Mouse (Mus musculus): ENCODE measurements around the gene Bcas1. TPM values are rescaled to one million over a fixed set of nuclear protein-coding genes. Genes with fewer than 3 reads are reported as not detected.
A peak's percentile ranks its signal among the peaks of the same experiment; 100 is the strongest.

Gene Bcas1
- total RNA-seq, 2 experiments from 2014 or later = 0.50 to 0.89 TPM

DNA sequence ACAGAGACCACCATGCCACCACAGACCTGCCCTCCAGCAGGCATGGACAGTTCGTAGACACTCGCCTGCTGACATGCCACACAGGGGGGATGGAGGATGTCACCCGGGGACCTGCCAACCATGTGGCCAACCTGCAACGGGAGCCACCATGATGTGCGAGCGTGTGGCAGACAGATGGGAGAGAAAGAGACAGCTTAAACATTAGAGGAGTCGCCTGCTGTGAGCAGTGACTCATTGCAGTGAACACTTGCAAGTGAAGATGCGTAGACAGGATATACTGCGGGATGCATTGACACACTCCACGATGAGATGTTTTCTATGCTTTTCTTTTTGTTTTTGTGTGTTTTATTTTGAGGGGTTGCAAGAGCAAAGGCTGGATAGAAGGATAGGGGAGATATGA is 20.0 kb upstream of the Bcas1 start:
- no peak for DNase-seq
- Histone ChIP-seq H3K27ac (no peak overlapping the region), H3K4me3 (no peak overlapping the region)
- no peak for TF ChIP-seq CTCF (IDR thresholded peaks at IDR 0.05)
- intact Hi-C loops (cut with DNase I) = no loop called here

DNA sequence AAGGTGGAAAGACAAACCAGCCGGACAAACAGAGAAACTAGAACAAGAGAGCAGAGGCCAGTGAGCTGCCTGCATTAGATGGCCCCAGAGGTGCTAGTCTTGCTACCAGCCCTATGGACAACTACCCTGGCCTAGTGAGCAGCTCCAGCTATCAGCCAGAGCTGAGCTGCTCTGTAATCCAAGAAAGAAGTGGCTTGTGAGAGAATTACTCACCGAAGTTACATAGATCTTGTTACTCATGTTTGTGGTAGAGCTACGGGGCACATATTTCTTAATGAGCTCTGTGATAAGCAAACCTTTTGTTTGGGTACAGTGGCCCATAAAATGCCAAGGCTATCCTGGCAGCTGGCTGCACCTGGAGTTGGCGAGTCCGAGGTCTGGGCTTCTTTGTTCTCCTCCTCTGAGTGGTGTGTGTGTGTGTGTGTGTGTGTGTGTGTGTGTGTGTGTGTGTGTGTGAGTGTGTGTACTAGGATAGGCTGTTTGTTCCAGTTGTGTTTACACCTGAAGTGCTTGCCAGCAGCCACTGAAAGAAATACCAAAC is 19.3 kb upstream of the Bcas1 start:
- no peak for DNase-seq
- no peak for TF ChIP-seq CTCF (IDR thresholded peaks at IDR 0.05)
- intact Hi-C loops (cut with DNase I) = no loop called here
- Histone ChIP-seq H3K27ac (no peak overlapping the region), H3K4me3 (no peak overlapping the region)

DNA sequence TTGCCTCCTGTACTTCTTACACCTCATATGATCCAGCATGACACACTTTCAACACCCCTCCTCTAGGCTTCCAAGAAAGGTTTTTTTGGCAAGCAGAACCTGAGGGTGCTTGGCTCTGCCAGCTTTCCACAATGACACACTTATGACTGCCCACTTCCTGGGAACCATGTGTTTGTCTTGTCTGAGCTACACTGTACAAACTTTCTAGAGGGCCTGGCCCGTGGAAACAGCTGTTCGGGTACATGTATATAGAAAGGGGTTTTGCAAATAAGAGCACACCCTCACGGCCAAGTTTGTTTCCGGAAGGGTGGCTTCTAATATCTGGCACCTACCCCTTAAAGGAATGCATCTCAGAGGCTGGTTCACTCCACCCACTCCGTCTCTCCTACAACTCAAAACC is 18.2 kb upstream of the Bcas1 start:
- intact Hi-C loops (cut with DNase I) = no loop called here

DNA sequence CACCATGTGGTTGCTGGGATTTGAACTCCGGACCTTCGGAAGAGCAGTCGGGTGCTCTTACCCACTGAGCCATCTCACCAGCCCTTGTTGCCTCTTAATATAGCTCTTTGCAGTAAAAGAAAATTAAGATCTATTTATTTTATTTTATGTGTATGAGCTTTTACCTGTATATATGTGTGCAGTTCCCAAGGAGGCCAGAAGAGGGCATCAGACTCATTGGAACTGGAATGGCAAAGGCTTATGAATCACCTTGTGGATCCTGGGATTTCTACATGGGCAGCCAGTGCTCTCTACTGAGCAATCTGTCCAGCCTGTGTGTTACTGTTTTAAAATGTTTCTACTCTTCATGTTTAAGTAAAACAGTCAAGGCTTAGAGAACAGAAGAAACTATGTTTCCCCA is 14.9 kb upstream of the Bcas1 start:
- Histone ChIP-seq H3K4me3 (no peak overlapping the region), H3K27ac (no peak overlapping the region)
- TF ChIP-seq CTCF (IDR thresholded peaks at IDR 0.05) = peak; percentile 48
- intact Hi-C loops (cut with DNase I) = no loop called here
- no peak for DNase-seq

More for the DNA sequence above, 18.2 kb upstream of the Bcas1 start:
- no peak overlapping the region for H3K27ac ChIP-seq
- no peak for DNase-seq
- H3K4me3 ChIP-seq = no peak overlapping the region
- no peak for TF ChIP-seq CTCF (IDR thresholded peaks at IDR 0.05)

DNA sequence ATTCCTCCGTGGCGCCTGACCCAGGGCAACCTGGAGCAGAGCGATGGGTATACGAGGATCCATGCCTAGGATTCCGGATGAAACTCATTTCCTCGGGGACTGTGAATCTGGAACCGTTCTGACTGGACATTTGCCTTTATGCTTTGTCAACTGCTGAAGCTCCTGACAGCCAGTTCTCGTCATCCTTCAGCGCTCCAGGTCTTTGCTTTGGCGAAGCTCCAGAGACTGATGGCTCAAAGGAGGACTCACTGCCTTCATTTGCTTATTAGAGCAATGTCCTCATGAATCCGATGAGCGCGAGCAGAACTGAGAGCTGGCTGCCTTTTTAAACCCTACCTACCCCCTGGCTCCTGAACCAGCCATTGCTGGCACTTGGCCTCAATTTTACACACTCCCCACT is 11.1 kb upstream of the Bcas1 start:
- Histone ChIP-seq H3K4me3 (no peak overlapping the region), H3K27ac (no peak overlapping the region)
- DNase-seq = no peak
- TF ChIP-seq CTCF (IDR thresholded peaks at IDR 0.05) = no peak
- intact Hi-C loops (cut with DNase I) = no loop called here

DNA sequence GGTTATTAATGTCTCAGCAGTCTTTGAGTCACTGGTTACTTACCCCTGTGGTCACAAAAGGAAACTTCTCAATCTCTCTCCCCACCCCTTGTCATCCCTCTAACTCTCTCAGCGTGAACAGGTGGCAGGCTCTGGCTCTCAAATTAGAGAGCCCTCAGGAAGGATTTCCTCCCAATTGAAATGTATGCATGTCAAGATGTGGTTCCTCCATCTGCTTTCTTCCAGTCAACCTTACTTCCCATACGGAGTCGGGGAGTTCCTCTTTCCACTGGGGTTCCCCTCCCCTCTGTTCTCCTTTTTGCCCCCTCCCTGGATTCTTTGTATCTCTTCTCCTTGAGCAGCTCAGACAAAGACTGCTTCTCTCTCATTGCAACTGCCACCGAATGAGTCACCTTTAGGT is 8.6 kb upstream of the Bcas1 start:
- intact Hi-C loops (cut with DNase I) = no loop called here

DNA sequence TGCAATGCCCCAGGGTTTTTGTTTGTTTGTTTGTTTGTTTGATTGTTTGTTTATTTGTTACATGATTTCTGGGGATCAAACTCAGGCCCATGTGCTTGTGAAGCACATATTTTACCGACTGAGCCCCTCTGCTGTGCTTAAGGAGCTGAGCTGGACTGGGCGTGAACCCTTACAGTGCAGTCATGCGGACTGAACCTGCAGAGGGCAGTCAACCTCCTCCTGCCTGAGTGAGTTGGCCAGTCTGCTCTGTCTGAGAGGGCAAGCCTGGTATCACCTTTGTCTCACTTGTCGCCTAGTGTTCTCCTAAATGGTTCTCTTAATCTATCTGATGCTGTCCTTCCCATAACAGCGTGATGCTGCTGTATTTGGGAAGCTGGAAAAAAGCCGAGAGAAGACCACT is 4.5 kb upstream of the Bcas1 start:
- H3K4me3 ChIP-seq = no peak overlapping the region
- no peak for TF ChIP-seq CTCF (IDR thresholded peaks at IDR 0.05)
- no peak for DNase-seq
- no peak overlapping the region for H3K27ac ChIP-seq
- intact Hi-C loops (cut with DNase I) = no loop called here

More for the DNA sequence above, 8.6 kb upstream of the Bcas1 start:
- no peak overlapping the region for H3K27ac ChIP-seq
- no peak for TF ChIP-seq CTCF (IDR thresholded peaks at IDR 0.05)
- DNase-seq = no peak
- no peak overlapping the region for H3K4me3 ChIP-seq

DNA sequence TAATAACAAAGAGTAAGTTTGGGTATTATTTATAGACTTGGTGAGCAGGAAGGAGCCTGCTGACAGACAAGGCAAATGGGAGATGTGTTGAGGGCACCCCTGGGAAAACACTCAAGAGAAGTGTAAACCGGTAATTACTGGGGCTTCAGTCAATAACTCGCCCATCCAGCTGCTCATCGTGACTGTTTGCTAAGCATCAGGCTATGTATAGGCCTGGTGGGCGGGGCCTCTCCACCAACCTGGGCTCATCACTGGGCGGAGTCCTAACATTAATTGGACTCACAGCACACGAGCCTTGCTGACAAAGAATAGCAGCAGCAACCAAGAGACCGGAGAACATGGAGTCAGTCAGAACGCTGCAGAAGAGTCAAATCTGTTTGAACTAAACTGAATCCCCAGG is 1.3 kb upstream of the Bcas1 start:
- Histone ChIP-seq H3K27ac (no peak overlapping the region), H3K4me3 (no peak overlapping the region)
- intact Hi-C loops (cut with DNase I) = no loop called here
- no peak for DNase-seq
- no peak for TF ChIP-seq CTCF (IDR thresholded peaks at IDR 0.05)

DNA sequence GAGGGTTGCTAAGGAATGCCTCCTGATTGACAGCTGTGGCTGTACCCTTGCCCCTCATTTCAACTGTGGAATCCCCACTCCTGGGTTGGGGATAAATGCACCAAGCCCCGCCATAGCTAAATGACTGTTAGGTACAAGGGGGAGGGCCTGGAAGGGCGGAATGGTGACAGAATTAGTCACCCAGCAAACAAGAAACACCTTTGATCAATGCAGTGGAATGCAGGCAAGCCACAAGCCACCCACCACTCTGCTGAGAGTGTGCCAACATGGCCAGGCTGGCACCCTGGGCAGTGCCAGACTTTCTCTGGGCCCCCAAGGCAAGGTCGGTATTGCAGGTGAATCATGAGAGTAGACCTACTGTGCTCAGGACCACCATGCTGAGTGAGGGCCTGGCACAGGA is 3.5 kb downstream of the Bcas1 start:
- Histone ChIP-seq H3K27ac (no peak overlapping the region), H3K4me3 (no peak overlapping the region)
- intact Hi-C loops (cut with DNase I) = no loop called here
- no peak for TF ChIP-seq CTCF (IDR thresholded peaks at IDR 0.05)
- no peak for DNase-seq

DNA sequence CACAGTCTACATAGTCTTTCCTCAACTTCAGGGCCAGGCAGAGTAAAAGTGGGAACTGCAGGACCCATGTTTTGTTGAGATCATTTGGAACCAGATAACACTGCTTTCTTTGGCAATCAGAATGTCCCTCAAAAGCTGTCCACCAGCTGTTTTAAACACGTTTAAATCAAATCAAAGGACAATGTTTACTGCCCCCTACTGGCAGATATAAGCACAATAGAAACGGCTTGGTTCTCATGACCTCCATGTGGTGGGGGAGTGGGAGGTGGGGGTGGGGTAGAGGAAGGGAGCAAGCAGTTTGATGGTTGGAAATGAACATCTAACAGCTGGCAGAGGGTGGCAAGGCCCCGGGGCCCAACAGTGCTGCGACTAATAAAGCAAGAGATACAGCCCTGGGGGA is 5.7 kb downstream of the Bcas1 start:
- intact Hi-C loops (cut with DNase I) = no loop called here
- no peak for DNase-seq
- H3K27ac ChIP-seq = no peak overlapping the region
- TF ChIP-seq CTCF (IDR thresholded peaks at IDR 0.05) = peak; percentile 24; the same call in 1 of the 2 replicates
- H3K4me3 ChIP-seq = no peak overlapping the region

DNA sequence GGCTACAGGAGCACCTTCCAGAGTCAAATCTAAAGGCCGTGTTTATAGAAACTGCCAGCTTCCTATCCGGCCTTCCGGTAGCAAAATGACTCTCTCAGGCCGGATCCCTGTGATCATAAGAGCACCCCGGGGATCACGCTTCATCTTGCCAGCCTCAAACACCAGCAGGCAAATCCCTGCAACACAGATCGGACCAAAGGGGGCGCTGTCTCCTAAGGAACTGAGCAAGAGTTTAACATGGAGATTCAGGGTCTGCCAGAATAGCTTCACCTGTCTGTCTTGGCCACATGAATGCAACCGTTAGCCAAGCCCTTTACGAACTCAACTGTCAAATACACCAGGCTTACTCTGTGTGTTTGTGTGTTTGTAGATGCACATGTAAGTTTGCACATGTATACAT is 8.9 kb downstream of the Bcas1 start:
- Histone ChIP-seq H3K4me3 (no peak overlapping the region), H3K27ac (no peak overlapping the region)
- intact Hi-C loops (cut with DNase I) = no loop called here
- DNase-seq = peak; percentile 31
- peak; percentile 45 for TF ChIP-seq CTCF (IDR thresholded peaks at IDR 0.05)

DNA sequence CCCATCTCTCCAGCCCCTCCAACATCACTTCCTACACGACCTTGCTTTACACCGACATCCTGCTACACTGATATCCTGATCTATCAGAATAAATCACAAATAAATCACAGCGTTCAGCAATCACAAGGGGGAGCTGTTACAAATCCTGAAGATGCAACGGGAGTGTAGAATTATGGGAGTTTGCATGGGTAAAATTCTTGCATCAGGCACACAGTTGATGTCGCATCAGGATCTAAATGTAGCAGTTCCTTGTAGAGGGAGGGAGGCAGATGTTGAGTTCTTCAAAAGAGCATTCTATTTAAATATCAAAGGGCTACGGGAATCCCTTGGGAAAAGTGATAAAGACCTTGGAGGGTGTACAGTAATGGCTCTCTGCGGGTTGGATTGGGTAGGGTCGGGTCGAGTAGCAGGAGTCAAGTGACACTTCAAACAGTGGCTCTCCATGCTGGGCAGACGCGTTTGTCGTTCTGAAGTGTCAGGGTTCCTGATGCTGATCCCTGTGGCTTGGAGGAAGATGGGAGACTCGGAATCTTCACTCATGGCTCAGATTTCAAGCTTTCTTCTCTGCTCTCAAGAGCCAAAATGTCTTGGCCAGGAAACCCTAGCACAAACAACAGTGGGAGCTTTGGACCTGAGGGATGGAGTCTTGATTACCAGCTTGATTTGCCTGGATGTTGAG is 16.0 kb downstream of the Bcas1 start:
- DNase-seq = no peak
- Histone ChIP-seq H3K4me3 (no peak overlapping the region), H3K27ac (no peak overlapping the region)
- intact Hi-C loops (cut with DNase I) = no loop called here
- no peak for TF ChIP-seq CTCF (IDR thresholded peaks at IDR 0.05)

DNA sequence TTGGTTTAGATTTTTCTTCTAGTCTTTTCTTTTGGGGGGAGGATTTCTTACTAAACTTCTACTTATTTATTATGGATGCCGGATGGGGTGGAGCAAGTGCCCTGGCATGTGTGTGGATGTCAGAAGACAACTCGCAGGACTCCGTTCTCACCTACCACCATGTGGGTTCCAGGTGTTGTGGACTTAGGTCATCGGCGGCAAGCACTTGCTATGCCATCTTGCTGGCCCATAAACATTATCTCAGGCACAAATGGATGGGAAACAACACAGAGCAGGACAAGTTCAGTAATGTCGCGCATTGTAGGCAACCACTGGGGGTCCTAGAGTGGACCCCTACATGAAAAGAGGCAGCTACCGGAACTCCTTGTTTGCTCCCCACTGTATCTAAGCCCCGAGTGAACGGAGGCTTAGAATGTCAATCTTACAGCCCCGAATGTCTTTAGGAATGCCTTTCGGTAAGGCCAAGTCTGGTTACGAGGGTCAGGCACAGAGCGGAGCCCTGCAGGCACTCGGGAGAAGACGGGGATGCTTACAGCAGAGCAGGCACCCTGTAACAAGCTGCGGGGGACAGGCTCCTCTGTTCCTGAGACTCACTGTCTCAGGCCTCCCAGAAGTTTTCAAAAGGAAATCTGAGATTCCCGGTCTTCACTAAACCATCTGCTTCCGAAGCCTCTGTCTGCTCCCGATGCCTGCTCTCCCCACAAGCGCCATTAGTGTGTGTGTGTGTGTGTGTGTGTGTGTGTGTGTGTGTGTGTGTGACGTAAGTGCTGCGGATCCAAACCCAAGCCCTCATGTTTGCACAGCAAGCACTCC is 16.8 kb downstream of the Bcas1 start:
- intact Hi-C loops (cut with DNase I) = no loop called here
- Histone ChIP-seq H3K27ac (no peak overlapping the region), H3K4me3 (no peak overlapping the region)
- no peak for TF ChIP-seq CTCF (IDR thresholded peaks at IDR 0.05)
- DNase-seq = no peak

All from gastrocnemius, adult 2 months (tissue).